Mouse (Mus musculus) MEL (cell line): ENCODE measurements around the gene Cyp2d11. TPM values are rescaled to one million over a fixed set of nuclear protein-coding genes. Genes with fewer than 3 reads are reported as not detected.
A peak's percentile ranks its signal among the peaks of the same experiment; 100 is the strongest.

Experiments
- DNase-seq: peaks from one replicate; pipeline ENCODE4 v3.0.0; 2011; ENCODE audit warnings: low read depth, low spot score
- H3K27ac ChIP-seq: 2 replicates; pipeline ENCODE4 v1.5.1; 2012; ENCODE audit warnings: low read depth, mild to moderate bottlenecking, control low read depth, low read length, moderate library complexity; ENCODE audit not compliant: control insufficient read depth
- H3K27me3 ChIP-seq, 2 experiments: fragments of 150-350 bp in 1 of 2; sonication (generic) in 1 of 2; 2 replicates each; pipeline ENCODE4 v1.6.1; 2012; ENCODE audit warnings: low read length in 2 of 2, mild to moderate bottlenecking in 2 of 2, improper control_type of control experiment in 1 of 2, moderate library complexity in 1 of 2; ENCODE audit not compliant: insufficient read depth in 2 of 2, control insufficient read depth in 1 of 2
- H3K36me3 ChIP-seq, 2 experiments: 2 replicates each; pipeline ENCODE4 v1.6.1; 2012 to 2014; ENCODE audit warnings: low read length in 2 of 2, improper control_type of control experiment in 1 of 2, inconsistent platforms in 1 of 2, mild to moderate bottlenecking in 1 of 2; ENCODE audit not compliant: insufficient read depth in 2 of 2, control insufficient read depth in 1 of 2
- H3K4me1 ChIP-seq, 2 experiments: fragments of 150-350 bp in 1 of 2; sonication (generic) in 1 of 2; 2 replicates each; pipeline ENCODE4 v1.6.1; 2012; ENCODE audit warnings: low read length in 2 of 2, improper control_type of control experiment in 1 of 2, mild to moderate bottlenecking in 1 of 2; ENCODE audit not compliant: insufficient read depth in 2 of 2, control insufficient read depth in 1 of 2
- H3K4me3 ChIP-seq, 2 experiments: fragments of 150-350 bp in 1 of 2; sonication (generic) in 1 of 2; 2 replicates each; pipeline ENCODE4 v1.5.1; 2012; ENCODE audit warnings: low read depth in 2 of 2, low read length in 2 of 2, mild to moderate bottlenecking in 2 of 2, moderate library complexity in 2 of 2, control low read depth in 1 of 2, improper control_type of control experiment in 1 of 2; ENCODE audit not compliant: control insufficient read depth in 1 of 2, insufficient read depth in 1 of 2
- H3K79me2 ChIP-seq: 2 replicates; pipeline ENCODE4 v1.6.1; 2012; ENCODE audit warnings: mild to moderate bottlenecking, low read length, moderate library complexity; ENCODE audit not compliant: control insufficient read depth, poor library complexity, insufficient read depth
- H3K9ac ChIP-seq: 2 replicates; pipeline ENCODE4 v1.6.1; 2012; ENCODE audit warnings: low read depth, mild to moderate bottlenecking, control low read depth, low read length, moderate library complexity; ENCODE audit not compliant: control insufficient read depth, poor library complexity, severe bottlenecking
- H3K9me3 ChIP-seq: fragments of 150-350 bp; sonication (generic); replicated peaks from 2 replicates; pipeline ENCODE4 v1.6.1; 2012; ENCODE audit warnings: mild to moderate bottlenecking, low read length, improper control_type of control experiment, moderate library complexity; ENCODE audit not compliant: insufficient read depth
- BHLHE40 ChIP-seq: IDR thresholded peaks from 2 replicates; pipeline ENCODE4 v1.6.1; 2012; ENCODE audit warnings: low read depth, mild to moderate bottlenecking, inconsistent platforms, low read length, improper control_type of control experiment, borderline replicate concordance
- CHD1 ChIP-seq: IDR thresholded peaks from 2 replicates; pipeline ENCODE4 v1.6.1; 2012; ENCODE audit warnings: low read depth, mild to moderate bottlenecking, inconsistent platforms, low read length, improper control_type of control experiment
- CHD2 ChIP-seq: IDR thresholded peaks from 2 replicates; pipeline ENCODE4 v1.6.1; 2011; ENCODE audit warnings: low read length, improper control_type of control experiment
- E2F4 ChIP-seq: IDR thresholded peaks from 2 replicates; pipeline ENCODE4 v1.6.1; 2011; ENCODE audit warnings: low read depth, low read length, improper control_type of control experiment, borderline replicate concordance
- ELF1 ChIP-seq: IDR thresholded peaks from 2 replicates; pipeline ENCODE4 v1.6.1; 2014; ENCODE audit warnings: low read depth, mild to moderate bottlenecking, inconsistent platforms, low read length, improper control_type of control experiment, moderate library complexity
- EP300 ChIP-seq, 2 experiments: IDR thresholded peaks; 2 replicates each; pipeline ENCODE4 v1.6.1; 2011; ENCODE audit warnings: improper control_type of control experiment in 2 of 2, low read length in 2 of 2, low read depth in 1 of 2, mild to moderate bottlenecking in 1 of 2
- ETS1 ChIP-seq: IDR thresholded peaks from 2 replicates; pipeline ENCODE4 v1.6.1; 2012; ENCODE audit warnings: low read depth, mild to moderate bottlenecking, inconsistent platforms, low read length, improper control_type of control experiment, moderate library complexity
- GATA1 ChIP-seq: IDR thresholded peaks from 2 replicates; pipeline ENCODE4 v1.6.1; 2011; ENCODE audit warnings: low read depth, low read length, improper control_type of control experiment
- HCFC1 ChIP-seq: IDR thresholded peaks from 2 replicates; pipeline ENCODE4 v1.6.1; 2012; ENCODE audit warnings: low read depth, mild to moderate bottlenecking, inconsistent platforms, low read length, improper control_type of control experiment, moderate library complexity
- JUND ChIP-seq: IDR thresholded peaks from 2 replicates; pipeline ENCODE4 v1.6.1; 2011; ENCODE audit warnings: low read depth, mild to moderate bottlenecking, improper control_type of control experiment, low read length
- MAX ChIP-seq: IDR thresholded peaks from 2 replicates; pipeline ENCODE4 v1.6.1; 2011; ENCODE audit warnings: low read length, improper control_type of control experiment
- MAZ ChIP-seq: IDR thresholded peaks from 2 replicates; pipeline ENCODE4 v1.6.1; 2012; ENCODE audit warnings: low read depth, mild to moderate bottlenecking, inconsistent platforms, low read length, improper control_type of control experiment
- MEF2A ChIP-seq: IDR thresholded peaks from 2 replicates; pipeline ENCODE4 v1.6.1; 2014; ENCODE audit warnings: low read depth, mild to moderate bottlenecking, inconsistent platforms, low read length, improper control_type of control experiment; ENCODE audit not compliant: poor library complexity, insufficient replicate concordance, severe bottlenecking; ENCODE audit errors: extremely low read depth
- MXI1 ChIP-seq: IDR thresholded peaks from 2 replicates; pipeline ENCODE4 v1.6.1; 2011; ENCODE audit warnings: mild to moderate bottlenecking, low read depth, low read length, improper control_type of control experiment
- NELFE ChIP-seq: IDR thresholded peaks from 2 replicates; pipeline ENCODE4 v1.6.1; 2011; ENCODE audit warnings: low read depth, low read length, improper control_type of control experiment
- NRF1 ChIP-seq: IDR thresholded peaks from 2 replicates; pipeline ENCODE4 v1.6.1; 2014; ENCODE audit warnings: low read depth, mild to moderate bottlenecking, inconsistent platforms, low read length, improper control_type of control experiment, moderate library complexity; ENCODE audit not compliant: poor library complexity, insufficient read depth, severe bottlenecking
- POLR2A ChIP-seq, 2 experiments: IDR thresholded peaks; 2 replicates each; pipeline ENCODE4 v1.6.1; 2011 to 2012; ENCODE audit warnings: low read length in 2 of 2, mild to moderate bottlenecking in 2 of 2, control low read depth in 1 of 2, improper control_type of control experiment in 1 of 2, low read depth in 1 of 2, moderate library complexity in 1 of 2; ENCODE audit not compliant: control insufficient read depth in 1 of 2, insufficient read depth in 1 of 2, poor library complexity in 1 of 2
- POLR2AphosphoS2 ChIP-seq: IDR thresholded peaks from 2 replicates; pipeline ENCODE4 v1.6.1; 2011; ENCODE audit warnings: low read length, improper control_type of control experiment
- SIN3A ChIP-seq: IDR thresholded peaks from 2 replicates; pipeline ENCODE4 v1.6.1; 2012; ENCODE audit warnings: low read length, improper control_type of control experiment, inconsistent platforms
- TBP ChIP-seq: IDR thresholded peaks from 2 replicates; pipeline ENCODE4 v1.8.0; 2011; ENCODE audit warnings: low read depth, low read length, improper control_type of control experiment
- TCF12 ChIP-seq: IDR thresholded peaks from 2 replicates; pipeline ENCODE4 v1.6.1; 2014; ENCODE audit warnings: low read depth, mild to moderate bottlenecking, inconsistent platforms, low read length, improper control_type of control experiment, moderate library complexity
- USF1 ChIP-seq: IDR thresholded peaks from 2 replicates; pipeline ENCODE4 v1.6.1; 2014; ENCODE audit warnings: low read depth, mild to moderate bottlenecking, inconsistent platforms, low read length, improper control_type of control experiment, moderate library complexity
- ZC3H11A ChIP-seq: IDR thresholded peaks from 2 replicates; pipeline ENCODE4 v1.6.1; 2012; ENCODE audit warnings: low read depth, mild to moderate bottlenecking, inconsistent platforms, low read length, improper control_type of control experiment
- ZMIZ1 ChIP-seq: IDR thresholded peaks from 2 replicates; pipeline ENCODE4 v1.6.1; 2012; ENCODE audit warnings: low read depth, mild to moderate bottlenecking, inconsistent platforms, low read length, improper control_type of control experiment, moderate library complexity
- polyA plus RNA-seq, 2 experiments: library from polyadenylated mRNA; stranded (reverse) in 1 of 2; unstranded in 1 of 2; fragments of >175 nt in 1 of 2; fragments of >200 nt in 1 of 2; gene quantifications; 2 replicates each; pipeline versions ENCODE4 v1.2.1 to v1.2.4; 2012; ENCODE audit warnings: low replicate concordance in 2 of 2, low read depth in 1 of 2; ENCODE audit not compliant: insufficient read length in 2 of 2, insufficient read depth in 1 of 2, missing spikeins in 1 of 2
- total RNA-seq: library from RNA; depleted of rRNA; stranded (reverse); fragments of 300-350 nt; gene quantifications from 2 replicates; pipeline ENCODE4 v1.2.3, GENCODE M21; 2012

Cyp2d11 gene
- total and polyA plus RNA-seq, 3 experiments = not detected

- no peaks in the 10 kb centered on the region for H3K9me3 ChIP-seq
- H3K79me2 ChIP-seq = peaks cover 40% of the 10 kb centered on the region
- H3K4me1 ChIP-seq = peaks cover 14 to 61% of the 10 kb centered on the region in 2 experiments
- peak overlapping the region; percentile 67 to 83 for H3K4me3 ChIP-seq
- peak overlapping the region; percentile 87 for H3K27ac ChIP-seq
- peaks cover 0 to 55% of the 10 kb centered on the region in 2 experiments; a peak in 2 of 4 replicates for H3K36me3 ChIP-seq
- no peaks in the 10 kb centered on the region for H3K27me3 ChIP-seq
- peak; percentile 69 for DNase-seq
- peak overlapping the region; percentile 73 for H3K9ac ChIP-seq
- peak; percentile 53; the same call in 1 of the 2 replicates for TF ChIP-seq MAZ
- TF ChIP-seq MEF2A = no peak
- TF ChIP-seq HCFC1 = no peak
- TF ChIP-seq ETS1 = 0 out of 2 replicates have a peak, but pooled peaks have one; percentile 3
- no peak for TF ChIP-seq BHLHE40
- TF ChIP-seq ELF1 = peak; percentile 63; the same call in 1 of the 2 replicates
- TF ChIP-seq POLR2A (IDR thresholded peaks at IDR 0.05; ENCODE audit: control insufficient read depth in 1 of 2, insufficient read depth in 1 of 2, low read depth in 1 of 2, low read length in 2 of 2, poor library complexity in 1 of 2) = peak in 1 of 2 experiments; percentile 22; a peak in 1 of 4 replicates
- peak; percentile 12; the same call in 1 of the 2 replicates for TF ChIP-seq SIN3A
- peak; percentile 49; the same call in 1 of the 2 replicates for TF ChIP-seq MAX
- no peak for TF ChIP-seq JUND
- TF ChIP-seq NELFE = 0 out of 2 replicates have a peak, but pooled peaks have one; percentile 6
- TF ChIP-seq TBP = peak; percentile 36; the same call in 1 of the 2 replicates
- TF ChIP-seq E2F4 = no peak
- TF ChIP-seq EP300 (IDR thresholded peaks at IDR 0.05; ENCODE audit: low read depth in 1 of 2, low read length in 2 of 2) = 0 out of 4 replicates have a peak, but pooled peaks of 1 of the 2 experiments have one; percentile 20
Measured at GRCm38 (mm10) chr15:82346580-82347302, 47.1 kb downstream of the Cyp2d11 start.

- Histone ChIP-seq H3K9me3 (no peaks in the 10 kb centered on the region), H3K9ac (peak overlapping the region; percentile 84), H3K4me3 (peak overlapping the region; percentile 67 to 83), H3K27ac (peak overlapping the region; percentile 90), H3K79me2 (peaks cover 43% of the 10 kb centered on the region), H3K27me3 (no peaks in the 10 kb centered on the region), H3K36me3 (peaks cover 0 to 50% of the 10 kb centered on the region in 2 experiments; a peak in 2 of 4 replicates), H3K4me1 (peaks cover 9 to 56% of the 10 kb centered on the region in 2 experiments; a peak in 3 of 4 replicates)
- DNase-seq = peak; percentile 99
- TF ChIP-seq TBP = peak; percentile 62
- TF ChIP-seq GATA1 = no peak
- peak; percentile 26; the same call in 1 of the 2 replicates for TF ChIP-seq ETS1
- peak; percentile 0; the same call in 1 of the 2 replicates for TF ChIP-seq TCF12
- no peak; the same call in 1 of the 2 replicates for TF ChIP-seq BHLHE40
- peak; percentile 95 for TF ChIP-seq CHD2
- peak; percentile 88 for TF ChIP-seq MAZ
- TF ChIP-seq ELF1 = peak; percentile 65
- TF ChIP-seq MAX = no peak
- TF ChIP-seq NRF1 = peak; percentile 89
- no peak for TF ChIP-seq JUND
- no peak for TF ChIP-seq ZC3H11A
- peak; percentile 99 for TF ChIP-seq POLR2AphosphoS2
- peak; percentile 85 for TF ChIP-seq HCFC1
- TF ChIP-seq ZMIZ1 = peak; percentile 97
- no peak for TF ChIP-seq CHD1
- TF ChIP-seq MXI1 = peak; percentile 32; the same call in 1 of the 2 replicates
- TF ChIP-seq POLR2A (IDR thresholded peaks at IDR 0.05; ENCODE audit: control insufficient read depth in 1 of 2, insufficient read depth in 1 of 2, low read depth in 1 of 2, low read length in 2 of 2, poor library complexity in 1 of 2) = peak; percentile 71 to 75; a peak in 2 of 4 replicates
- TF ChIP-seq MEF2A = no peak
- peak; percentile 89; the same call in 1 of the 2 replicates for TF ChIP-seq SIN3A
- peak; percentile 61; the same call in 1 of the 2 replicates for TF ChIP-seq NELFE
- peak; percentile 84 for TF ChIP-seq USF1
Measured at GRCm38 (mm10) chr15:82345820-82346470, 47.9 kb downstream of the Cyp2d11 start.
